Mouse (Mus musculus): ENCODE results near the gene Hecw2.

DNA sequence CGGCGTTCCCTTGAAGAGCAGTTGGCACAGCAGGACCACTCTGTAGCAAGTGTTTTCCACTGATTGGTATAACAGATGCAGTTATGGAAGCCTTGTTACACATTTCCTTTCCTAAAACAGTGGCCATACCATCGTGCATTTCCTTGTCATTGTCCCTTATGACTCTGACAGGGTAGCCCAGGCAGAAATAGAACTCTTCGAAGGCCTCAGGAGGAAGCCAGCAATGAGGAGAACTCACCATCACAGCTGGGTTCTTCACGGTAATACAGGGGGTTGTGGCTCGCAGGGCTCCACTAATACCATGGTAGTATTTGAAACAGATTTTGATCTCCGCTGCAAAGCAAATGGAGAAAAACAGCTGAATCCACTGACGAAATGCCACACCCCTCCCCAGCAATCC is 252.5 kb downstream of the Hecw2 start:
- TF ChIP-seq POLR2A (IDR thresholded peaks at IDR 0.05; ENCODE audit: borderline replicate concordance, insufficient read depth, low read length) (no peak), CTCF (IDR thresholded peaks at IDR 0.05; ENCODE audit: borderline replicate concordance, insufficient read depth, low read depth, low read length) (no peak)
